Mouse (Mus musculus) regulatory T cell (primary cell): ENCODE measurements around the gene Scrn3.

Experiments
- in situ Hi-C: fragments of 300-600 bp; cut with MboI, MseI; formaldehyde crosslinking; loops from one replicate; pipeline ENCODE4 v1.15.1; 2025; ENCODE audit warnings: high pct_unique_total_duplicates

Gene Scrn3

GRCm38 (mm10) chr2:73380298-73380975, 68.0 kb downstream of the Scrn3 start:
- in situ Hi-C loops: no loop called here

GRCm38 (mm10) chr2:73385172-73385571, 72.8 kb downstream of the Scrn3 start:
- in situ Hi-C loops: no loop called here

GRCm38 (mm10) chr2:73385641-73386355, 73.4 kb downstream of the Scrn3 start:
- in situ Hi-C loops: no loop called here

- in situ Hi-C loops: no loop called here
These were observed 74.1 kb downstream of the Scrn3 start, which contains the start of gene Gpr155 for GRCm38 (mm10) chr2:73386356-73387046. Gene Gpr155 (minus strand): TSS chr2:73386572.
